Mouse (Mus musculus) neural tube, embryonic 12.5 days (tissue): ENCODE results near the gene Rhot1. TPM values are rescaled to one million over a fixed set of nuclear protein-coding genes. Genes with fewer than 3 reads are reported as not detected.
A peak's percentile ranks its signal among the peaks of the same experiment; 100 is the strongest.

Experiments
- ATAC-seq: fragments of 200-750 bp; cut with Nextera tagmentation; 2 replicates; pipeline ENCODE4 v1.8.0; 2017; ENCODE audit warnings: low read depth, mild to moderate bottlenecking, moderate TSS enrichment, moderate library complexity; ENCODE audit not compliant: low FRiP score
- H3K27ac ChIP-seq: fragments of 300-500 bp; sonication (generic); 2 replicates; pipeline ENCODE4 v1.5.1; 2016
- H3K27me3 ChIP-seq: fragments of 300-500 bp; sonication (generic); replicated peaks from 2 replicates; pipeline ENCODE4 v1.6.1; 2016; ENCODE audit warnings: mild to moderate bottlenecking
- H3K36me3 ChIP-seq: fragments of 300-500 bp; sonication (generic); 2 replicates; pipeline ENCODE4 v1.6.1; 2016; ENCODE audit warnings: mild to moderate bottlenecking
- H3K4me1 ChIP-seq: fragments of 300-500 bp; sonication (generic); 2 replicates; pipeline ENCODE4 v1.6.1; 2016
- H3K4me2 ChIP-seq: fragments of 300-500 bp; sonication (generic); replicated peaks from 2 replicates; pipeline ENCODE4 v1.6.1; 2016; ENCODE audit warnings: mild to moderate bottlenecking
- H3K4me3 ChIP-seq: fragments of 300-500 bp; sonication (generic); 2 replicates; pipeline ENCODE4 v1.5.1; 2016
- H3K9ac ChIP-seq: fragments of 300-500 bp; sonication (generic); 2 replicates; pipeline ENCODE4 v1.6.1; 2016; ENCODE audit warnings: mild to moderate bottlenecking
- H3K9me3 ChIP-seq: fragments of 300-500 bp; sonication (generic); 2 replicates; pipeline ENCODE4 v1.6.1; 2016; ENCODE audit warnings: mild to moderate bottlenecking
- WGBS: fragments of 180-500 bp; shearing (Covaris S2); methylation state at CpG from one replicate; pipeline ENCODE4 v1.1.7; 2016; 5-methylcytosine and 5-hydroxymethylcytosine counted together
- polyA plus RNA-seq: library from polyadenylated mRNA; unstranded; fragments of >200 nt; fragmentation: Nextera tagmentation; extraction: Ambion mirVana; gene quantifications from 2 replicates; pipeline ENCODE4 v1.2.1, GENCODE M21; 2016

Rhot1 gene
- polyA plus RNA-seq, 1 experiment from 2014 or later: 70.9 TPM

- H3K27me3 ChIP-seq: no peaks in the 10 kb centered on the region
- H3K9me3 ChIP-seq: no peaks in the 10 kb centered on the region
- H3K27ac ChIP-seq: no peak overlapping the region
- no peak overlapping the region; the same call in 1 of the 2 replicates for H3K4me2 ChIP-seq
- WGBS: 64% methylated on average over 4 of the region's 4 CpGs
- H3K9ac ChIP-seq: no peak overlapping the region
- H3K4me3 ChIP-seq: no peak overlapping the region
- no peak for ATAC-seq
- no peaks in the 10 kb centered on the region for H3K36me3 ChIP-seq
- H3K4me1 ChIP-seq: peaks cover 77% of the 10 kb centered on the region
These were observed 105.1 kb downstream of the Rhot1 start for GRCm38 (mm10) chr11:80313944-80314343.

GRCm38 (mm10) chr11:80315743-80316639 lies 107.2 kb downstream of the Rhot1 start:
- WGBS: 33% methylated on average over 10 of the region's 10 CpGs
- Histone ChIP-seq H3K4me3 (no peak overlapping the region), H3K27me3 (no peaks in the 10 kb centered on the region), H3K4me2 (0 out of 2 replicates have a peak overlapping the region, but pooled peaks have one; percentile 3), H3K9ac (no peak overlapping the region), H3K4me1 (peaks cover 62% of the 10 kb centered on the region), H3K9me3 (no peaks in the 10 kb centered on the region), H3K36me3 (peaks cover 8% of the 10 kb centered on the region; the same call in 1 of the 2 replicates), H3K27ac (peak overlapping the region; percentile 51)
- ATAC-seq: peak; percentile 72

Other genes with a start within 250 kb of the Rhot1 start
- gene Utp6, start 246.6 kb upstream of the Rhot1 start, polyA plus RNA-seq: 61.6 and 62.6 TPM in 2 replicates
- 23.7 and 24.3 TPM in 2 replicates for gene Suz12, start 215.9 kb upstream of the Rhot1 start, polyA plus RNA-seq
- gene Crlf3, start 128.0 kb upstream of the Rhot1 start, polyA plus RNA-seq: 24.0 and 25.2 TPM in 2 replicates
- 9.4 and 9.5 TPM in 2 replicates for gene Atad5, start 119.6 kb upstream of the Rhot1 start, polyA plus RNA-seq
- 25.8 and 31.6 TPM in 2 replicates for gene Tefm, start 66.8 kb upstream of the Rhot1 start, polyA plus RNA-seq
- 2.5 and 2.9 TPM in 2 replicates for gene Adap2, start 54.9 kb upstream of the Rhot1 start, polyA plus RNA-seq
- gene Rnf135, start 25.2 kb upstream of the Rhot1 start, polyA plus RNA-seq: 3.0 and 3.2 TPM in 2 replicates
- 55.9 and 59.2 TPM in 2 replicates for gene Rhbdl3, start 91.9 kb downstream of the Rhot1 start, polyA plus RNA-seq
- 28.0 and 31.6 TPM in 2 replicates for gene 5730455P16Rik, start 169.0 kb downstream of the Rhot1 start, polyA plus RNA-seq
- 252 and 256 TPM in 2 replicates for gene Zfp207, start 174.3 kb downstream of the Rhot1 start, polyA plus RNA-seq
- gene Psmd11, start 219.6 kb downstream of the Rhot1 start, polyA plus RNA-seq: 309 and 324 TPM in 2 replicates